Mouse (Mus musculus): Measurements from ENCODE around the gene Mrpl37. TPM values are rescaled to one million over a fixed set of nuclear protein-coding genes. Genes with fewer than 3 reads are reported as not detected.
"Not testable (repeated sequence)": the region's sequence is repeated elsewhere in the genome, so short reads cannot be mapped to it uniquely, and the experiment has no call there.

The Mrpl37 gene
- polyA plus RNA-seq (2011; ENCODE audit: insufficient read depth, insufficient read length, low read depth, missing spikeins) = 59.2 and 63.7 TPM in 2 replicates

DNA sequence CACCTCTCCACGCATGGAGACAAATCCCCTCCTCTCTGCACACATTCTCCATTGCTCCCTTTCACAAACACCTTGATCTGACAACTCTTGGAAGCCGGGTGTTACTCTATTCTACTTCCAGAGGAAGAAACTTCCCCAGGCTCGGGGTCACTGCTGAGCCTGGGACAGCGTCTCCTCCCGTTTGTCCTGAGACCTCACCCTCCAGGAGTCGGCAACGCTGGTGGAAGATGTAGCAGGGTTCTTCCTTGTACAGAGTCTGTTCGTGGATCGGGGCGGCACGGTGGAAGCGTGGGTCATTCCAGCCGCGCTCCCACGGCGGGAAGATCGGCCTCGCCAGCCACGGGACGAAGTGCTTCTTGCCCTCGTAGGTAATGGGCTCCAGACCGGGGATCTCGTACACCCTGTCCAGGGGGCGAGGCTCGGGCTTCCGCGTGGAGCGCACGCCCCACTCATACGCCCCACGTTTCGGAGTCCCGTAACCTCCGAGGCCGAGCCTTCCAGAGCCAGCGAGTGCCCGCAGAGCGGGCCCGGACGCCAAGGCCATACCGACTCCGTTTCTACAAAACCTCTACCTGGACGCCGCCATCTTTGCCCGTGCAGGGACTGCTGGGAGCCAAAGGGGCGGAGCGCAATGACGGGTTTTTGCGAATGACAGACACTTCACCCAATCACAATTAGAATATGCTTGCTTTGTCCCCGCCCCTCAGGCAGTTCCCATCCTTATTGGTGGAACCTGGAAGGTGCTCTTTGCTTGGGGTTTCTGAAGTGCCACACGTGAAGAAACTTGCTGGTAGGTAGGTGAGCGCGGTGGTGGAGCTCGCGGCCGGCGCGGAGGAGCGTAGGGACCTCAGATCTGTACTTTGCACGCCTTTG, at the start of gene Mrpl37, which contains the start of gene Cyb5rl:
Mrpl37 (minus strand) TSS at position 617 of the 873 bp plus-strand sequence.
Cyb5rl (plus strand) TSS at position 737 of the 873 bp plus-strand sequence.
- Histone ChIP-seq H3K9me3 (replicated peaks; ENCODE audit: control insufficient read depth, insufficient read depth, low read length, poor library complexity, severe bottlenecking) (no peaks in the 10 kb centered on the region), H3K4me1 (ENCODE audit: control insufficient read depth, insufficient read depth, low read length) (no peaks in the 10 kb centered on the region), H3K36me3 (ENCODE audit: control insufficient read depth, insufficient read depth, low read length, poor library complexity, severe bottlenecking) (peaks cover 11% of the 10 kb centered on the region), H3K9ac (ENCODE audit: low read depth, poor library complexity, severe bottlenecking) (peak within 1 kb of the TSS; percentile 91), H3K27ac (ENCODE audit: insufficient read depth, low read length) (no peak within 1 kb of the TSS), H3K4me3 (ENCODE audit: low read depth, low read length) (peak within 1 kb of the TSS; percentile 99), H3K27me3 (ENCODE audit: control insufficient read depth, insufficient read depth, low read length, poor library complexity, severe bottlenecking) (no peaks in the 10 kb centered on the region)
- no peak for TF ChIP-seq CTCF (IDR thresholded peaks at IDR 0.05; ENCODE audit: low read depth, low read length)
- TF ChIP-seq POLR2A (IDR thresholded peaks at IDR 0.05; ENCODE audit: insufficient read depth, low read length) = peak; percentile 95
- TF ChIP-seq EP300 (IDR thresholded peaks at IDR 0.05; ENCODE audit: insufficient read depth, low read depth, low read length) = 0 out of 2 replicates have a peak, but pooled peaks have one; percentile 41

DNA sequence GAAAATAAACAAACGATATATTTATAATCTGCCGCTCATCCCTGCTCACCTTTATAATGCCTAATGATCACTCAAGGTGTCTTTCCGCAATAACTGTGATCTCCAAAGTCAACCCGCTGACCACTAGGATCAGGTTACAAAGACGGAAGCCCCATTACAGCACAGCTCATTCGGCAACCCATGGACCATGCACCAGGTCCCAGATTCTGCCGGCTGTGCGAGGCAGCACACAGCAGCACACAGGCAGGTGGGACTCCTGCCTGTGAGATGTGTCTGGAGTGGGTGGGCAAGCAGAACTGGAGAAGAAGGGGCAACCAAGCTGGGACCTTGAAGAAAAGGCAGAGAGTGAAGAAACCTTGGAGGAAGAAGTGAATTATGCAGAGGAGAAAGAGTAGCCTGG, 47.6 kb upstream of the Mrpl37 start:
- TF ChIP-seq CTCF (IDR thresholded peaks at IDR 0.05; ENCODE audit: low read depth, low read length) (no peak), EP300 (IDR thresholded peaks at IDR 0.05; ENCODE audit: insufficient read depth, low read depth, low read length) (no peak), POLR2A (IDR thresholded peaks at IDR 0.05; ENCODE audit: insufficient read depth, low read length) (no peak)
- H3K9me3 ChIP-seq (replicated peaks; ENCODE audit: control insufficient read depth, insufficient read depth, low read length, poor library complexity, severe bottlenecking) = no peaks in the 10 kb centered on the region
- no peaks in the 10 kb centered on the region for H3K27me3 ChIP-seq (ENCODE audit: control insufficient read depth, insufficient read depth, low read length, poor library complexity, severe bottlenecking)
- no peak overlapping the region for H3K4me3 ChIP-seq (ENCODE audit: low read depth, low read length)
- H3K27ac ChIP-seq (ENCODE audit: insufficient read depth, low read length) = no peak overlapping the region
- H3K9ac ChIP-seq (ENCODE audit: low read depth, poor library complexity, severe bottlenecking) = no peak overlapping the region
- H3K4me1 ChIP-seq (ENCODE audit: control insufficient read depth, insufficient read depth, low read length) = no peaks in the 10 kb centered on the region
- no peaks in the 10 kb centered on the region for H3K36me3 ChIP-seq (ENCODE audit: control insufficient read depth, insufficient read depth, low read length, poor library complexity, severe bottlenecking)

DNA sequence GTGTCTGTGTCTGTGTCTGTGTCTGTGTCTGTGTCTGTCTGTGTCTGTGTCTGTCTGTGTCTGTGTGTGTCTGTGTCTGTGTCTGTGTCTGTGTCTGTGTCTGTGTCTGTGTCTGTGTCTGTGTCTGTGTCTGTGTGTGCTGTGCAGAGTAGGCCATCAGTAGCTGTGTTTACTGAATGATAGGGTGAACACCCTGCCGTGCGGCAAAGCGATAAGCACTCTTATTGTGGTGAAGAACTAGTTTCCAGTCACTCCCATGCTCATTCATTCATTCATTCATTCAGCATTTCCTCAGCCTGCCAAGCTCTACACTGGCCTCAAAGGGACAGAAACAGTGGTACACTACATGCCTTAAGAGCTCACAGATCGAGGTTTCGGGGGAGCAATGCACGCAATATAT, 42.5 kb upstream of the Mrpl37 start:
- H3K27ac ChIP-seq (ENCODE audit: insufficient read depth, low read length) = not testable (repeated sequence)

GRCm38 (mm10) chr4:107108291-107108731, 41.6 kb upstream of the Mrpl37 start:
- no peak for TF ChIP-seq CTCF (IDR thresholded peaks at IDR 0.05; ENCODE audit: low read depth, low read length)
- Histone ChIP-seq H3K9ac (ENCODE audit: low read depth, poor library complexity, severe bottlenecking) (no peak overlapping the region), H3K27ac (ENCODE audit: insufficient read depth, low read length) (no peak overlapping the region), H3K9me3 (replicated peaks; ENCODE audit: control insufficient read depth, insufficient read depth, low read length, poor library complexity, severe bottlenecking) (no peaks in the 10 kb centered on the region), H3K27me3 (ENCODE audit: control insufficient read depth, insufficient read depth, low read length, poor library complexity, severe bottlenecking) (no peaks in the 10 kb centered on the region), H3K4me3 (ENCODE audit: low read depth, low read length) (peak overlapping the region; percentile 12; the same call in 1 of the 2 replicates), H3K4me1 (ENCODE audit: control insufficient read depth, insufficient read depth, low read length) (no peaks in the 10 kb centered on the region), H3K36me3 (ENCODE audit: control insufficient read depth, insufficient read depth, low read length, poor library complexity, severe bottlenecking) (no peaks in the 10 kb centered on the region)

More for the DNA sequence above, 42.5 kb upstream of the Mrpl37 start:
- not testable (repeated sequence) for H3K36me3 ChIP-seq (ENCODE audit: control insufficient read depth, insufficient read depth, low read length, poor library complexity, severe bottlenecking); H3K27me3 ChIP-seq (ENCODE audit: control insufficient read depth, insufficient read depth, low read length, poor library complexity, severe bottlenecking); H3K4me3 ChIP-seq (ENCODE audit: low read depth, low read length); H3K4me1 ChIP-seq (ENCODE audit: control insufficient read depth, insufficient read depth, low read length); H3K9ac ChIP-seq (ENCODE audit: low read depth, poor library complexity, severe bottlenecking); H3K9me3 ChIP-seq (replicated peaks; ENCODE audit: control insufficient read depth, insufficient read depth, low read length, poor library complexity, severe bottlenecking)

- Histone ChIP-seq H3K4me1 (ENCODE audit: control insufficient read depth, insufficient read depth, low read length) (no peaks in the 10 kb centered on the region), H3K9me3 (replicated peaks; ENCODE audit: control insufficient read depth, insufficient read depth, low read length, poor library complexity, severe bottlenecking) (no peaks in the 10 kb centered on the region), H3K27me3 (ENCODE audit: control insufficient read depth, insufficient read depth, low read length, poor library complexity, severe bottlenecking) (no peaks in the 10 kb centered on the region), H3K27ac (ENCODE audit: insufficient read depth, low read length) (no peak overlapping the region), H3K36me3 (ENCODE audit: control insufficient read depth, insufficient read depth, low read length, poor library complexity, severe bottlenecking) (no peaks in the 10 kb centered on the region), H3K4me3 (ENCODE audit: low read depth, low read length) (no peak overlapping the region), H3K9ac (ENCODE audit: low read depth, poor library complexity, severe bottlenecking) (no peak overlapping the region)
- no peak for TF ChIP-seq CTCF (IDR thresholded peaks at IDR 0.05; ENCODE audit: low read depth, low read length)
- TF ChIP-seq POLR2A (IDR thresholded peaks at IDR 0.05; ENCODE audit: insufficient read depth, low read length) = no peak
- no peak for TF ChIP-seq EP300 (IDR thresholded peaks at IDR 0.05; ENCODE audit: insufficient read depth, low read depth, low read length)
Observed at GRCm38 (mm10) chr4:107106777-107107176, 40.1 kb upstream of the Mrpl37 start.

DNA sequence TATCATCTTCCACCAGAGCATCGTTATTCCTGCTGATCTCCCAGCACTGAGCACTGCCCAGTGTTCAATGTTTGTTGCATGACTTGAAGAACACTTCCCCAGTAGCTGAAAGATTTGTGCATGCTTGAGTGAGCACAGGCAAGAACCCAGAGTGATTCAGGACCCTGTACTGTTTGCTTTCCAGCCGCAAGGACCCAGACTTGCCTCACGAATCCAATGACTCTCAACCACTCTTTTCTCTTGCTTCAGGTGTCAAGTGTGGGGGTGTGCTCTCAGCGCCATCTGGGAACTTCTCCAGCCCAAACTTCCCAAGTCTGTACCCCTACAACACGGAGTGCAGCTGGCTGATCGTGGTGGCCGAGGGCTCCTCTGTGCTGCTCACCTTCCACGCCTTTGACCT, 35.6 kb upstream of the Mrpl37 start:
- Histone ChIP-seq H3K27me3 (ENCODE audit: control insufficient read depth, insufficient read depth, low read length, poor library complexity, severe bottlenecking) (no peaks in the 10 kb centered on the region), H3K27ac (ENCODE audit: insufficient read depth, low read length) (no peak overlapping the region), H3K9me3 (replicated peaks; ENCODE audit: control insufficient read depth, insufficient read depth, low read length, poor library complexity, severe bottlenecking) (no peaks in the 10 kb centered on the region), H3K9ac (ENCODE audit: low read depth, poor library complexity, severe bottlenecking) (no peak overlapping the region), H3K4me1 (ENCODE audit: control insufficient read depth, insufficient read depth, low read length) (no peaks in the 10 kb centered on the region), H3K4me3 (ENCODE audit: low read depth, low read length) (no peak overlapping the region), H3K36me3 (ENCODE audit: control insufficient read depth, insufficient read depth, low read length, poor library complexity, severe bottlenecking) (no peaks in the 10 kb centered on the region)
- TF ChIP-seq CTCF (IDR thresholded peaks at IDR 0.05; ENCODE audit: low read depth, low read length) (no peak), POLR2A (IDR thresholded peaks at IDR 0.05; ENCODE audit: insufficient read depth, low read length) (no peak), EP300 (IDR thresholded peaks at IDR 0.05; ENCODE audit: insufficient read depth, low read depth, low read length) (no peak)

All from ES-Bruce4 (cell line).